Mouse (Mus musculus): Measurements from ENCODE around the gene Nrros. TPM values are rescaled to one million over a fixed set of nuclear protein-coding genes. Genes with fewer than 3 reads are reported as not detected.
A peak's percentile ranks its signal among the peaks of the same experiment; 100 is the strongest.

The Nrros gene
- total RNA-seq, 2 experiments from 2014 or later, result 5.8 to 7.3 TPM

- intact Hi-C loops (cut with DNase I), result loop anchor here (5.0 kb wide), 1 partner anchor 38 kb away; no protein-coding TSS in a partner anchor
- peak in 1 of 2 experiments; percentile 23 for DNase-seq
Measured at GRCm38 (mm10) chr16:32164396-32165027, 882 bp downstream of the Nrros start.

- intact Hi-C loops (cut with DNase I), result loop anchor here (5.0 kb wide), 1 partner anchor 38 kb away; no protein-coding TSS in a partner anchor
- no peak for DNase-seq
Measured at GRCm38 (mm10) chr16:32163891-32164290, 1.5 kb downstream of the Nrros start.

- intact Hi-C loops (cut with DNase I), result loop anchor here (5.0 kb wide), 1 partner anchor 39 kb away; no protein-coding TSS in a partner anchor
- no peak for DNase-seq
Measured at GRCm38 (mm10) chr16:32163392-32163791, 2.0 kb downstream of the Nrros start.

GRCm38 (mm10) chr16:32160742-32161323 is 4.6 kb downstream of the Nrros start:
- intact Hi-C loops (cut with DNase I), result loop anchor here (5.0 kb wide), 1 partner anchor 41 kb away; no protein-coding TSS in a partner anchor
- DNase-seq, result no peak

- DNase-seq, result no peak
- intact Hi-C loops (cut with DNase I), result loop anchor here (5.0 kb wide), 1 partner anchor 42 kb away; no protein-coding TSS in a partner anchor
Measured at GRCm38 (mm10) chr16:32158966-32159365, 6.4 kb downstream of the Nrros start.

GRCm38 (mm10) chr16:32157369-32157768 is 8.0 kb downstream of the Nrros start:
- intact Hi-C loops (cut with DNase I), result loop anchor here (5.0 kb wide), 1 partner anchor 40 kb away; no protein-coding TSS in a partner anchor
- DNase-seq, result no peak

- intact Hi-C loops (cut with DNase I), result loop anchor here (5.0 kb wide), 1 partner anchor 39 kb away; no protein-coding TSS in a partner anchor
Measured at GRCm38 (mm10) chr16:32156719-32157118, 8.7 kb downstream of the Nrros start.

GRCm38 (mm10) chr16:32154437-32154836 is 11.0 kb downstream of the Nrros start:
- DNase-seq, result no peak
- intact Hi-C loops (cut with DNase I), result no loop called here

More at GRCm38 (mm10) chr16:32156719-32157118, 8.7 kb downstream of the Nrros start:
- DNase-seq, result no peak

- no peak for DNase-seq
- intact Hi-C loops (cut with DNase I), result no loop called here
Measured at GRCm38 (mm10) chr16:32153976-32154375, 11.4 kb downstream of the Nrros start.

- intact Hi-C loops (cut with DNase I), result no loop called here
- no peak for DNase-seq
Measured at GRCm38 (mm10) chr16:32147589-32148207, 17.7 kb downstream of the Nrros start.

- intact Hi-C loops (cut with DNase I), result no loop called here
- DNase-seq, result no peak
Measured at GRCm38 (mm10) chr16:32144592-32144991, 20.8 kb downstream of the Nrros start.

GRCm38 (mm10) chr16:32143766-32144165 is 21.6 kb downstream of the Nrros start:
- DNase-seq, result no peak
- intact Hi-C loops (cut with DNase I), result no loop called here

- intact Hi-C loops (cut with DNase I), result no loop called here
- no peak for DNase-seq
Measured at GRCm38 (mm10) chr16:32138954-32139353, 26.4 kb downstream of the Nrros start.

- intact Hi-C loops (cut with DNase I), result no loop called here
- DNase-seq, result no peak
Measured at GRCm38 (mm10) chr16:32135842-32136357, 29.5 kb downstream of the Nrros start.

GRCm38 (mm10) chr16:32133148-32133547 is 32.2 kb downstream of the Nrros start:
- intact Hi-C loops (cut with DNase I), result no loop called here
- DNase-seq, result no peak

GRCm38 (mm10) chr16:32130190-32130826 is 35.1 kb downstream of the Nrros start:
- intact Hi-C loops (cut with DNase I), result no loop called here
- peak; percentile 29 to 33 for DNase-seq

- intact Hi-C loops (cut with DNase I), result no loop called here
- no peak for DNase-seq
Measured at GRCm38 (mm10) chr16:32129449-32130189, 35.8 kb downstream of the Nrros start.

GRCm38 (mm10) chr16:32127046-32127445 is 38.3 kb downstream of the Nrros start:
- no peak for DNase-seq
- intact Hi-C loops (cut with DNase I), result no loop called here

- DNase-seq, result no peak
- intact Hi-C loops (cut with DNase I), result no loop called here
Measured at GRCm38 (mm10) chr16:32125364-32125763, 40.0 kb downstream of the Nrros start.
